Mouse (Mus musculus) heart, adult 2 months (tissue): ENCODE results near the gene Fam240a.

Experiments
- CTCF ChIP-seq: fragments of 200-600 bp; IDR thresholded peaks from 2 replicates; pipeline ENCODE4 v1.8.1; 2022; ENCODE audit warnings: antibody characterized with exemption, mild to moderate bottlenecking, moderate library complexity
- POLR2A ChIP-seq: fragments of 200-500 bp; IDR thresholded peaks from 2 replicates; pipeline ENCODE4 v1.6.1; 2011; ENCODE audit warnings: mild to moderate bottlenecking, low read depth, low read length, control low read depth; ENCODE audit not compliant: insufficient read depth

- no peak for TF ChIP-seq POLR2A
- TF ChIP-seq CTCF = no peak
Observed at GRCm38 (mm10) chr9:110915466-110915865, 1.2 kb downstream of the Fam240a start.
